Mouse (Mus musculus) intestine, embryonic 15.5 days (tissue): ENCODE results near the gene Zfp324. TPM values are rescaled to one million over a fixed set of nuclear protein-coding genes. Genes with fewer than 3 reads are reported as not detected.

Experiments
- ATAC-seq: fragments of 200-750 bp; cut with Nextera tagmentation; 2 replicates; pipeline ENCODE4 v1.8.0; 2017; ENCODE audit warnings: moderate TSS enrichment, moderate library complexity
- H3K27ac ChIP-seq: fragments of 300-500 bp; sonication (generic); 2 replicates; pipeline ENCODE4 v1.5.1; 2015; ENCODE audit warnings: mild to moderate bottlenecking, inconsistent platforms
- H3K27me3 ChIP-seq: fragments of 300-500 bp; sonication (generic); replicated peaks from 2 replicates; pipeline ENCODE4 v1.6.1; 2015; ENCODE audit warnings: inconsistent platforms
- H3K36me3 ChIP-seq: fragments of 300-500 bp; sonication (generic); 2 replicates; pipeline ENCODE4 v1.6.1; 2015; ENCODE audit warnings: inconsistent platforms
- H3K4me1 ChIP-seq: fragments of 300-500 bp; sonication (generic); replicated peaks from 2 replicates; pipeline ENCODE4 v1.6.1; 2015; ENCODE audit warnings: inconsistent platforms
- H3K4me2 ChIP-seq: fragments of 300-500 bp; sonication (generic); replicated peaks from 2 replicates; pipeline ENCODE4 v1.6.1; 2015; ENCODE audit warnings: mild to moderate bottlenecking, inconsistent platforms
- H3K4me3 ChIP-seq: fragments of 300-500 bp; sonication (generic); replicated peaks from 2 replicates; pipeline ENCODE4 v1.5.1; 2015; ENCODE audit warnings: inconsistent platforms
- H3K9ac ChIP-seq: fragments of 300-500 bp; sonication (generic); 2 replicates; pipeline ENCODE4 v1.6.1; 2015; ENCODE audit warnings: inconsistent platforms
- H3K9me3 ChIP-seq: fragments of 300-500 bp; sonication (generic); 2 replicates; pipeline ENCODE4 v1.6.1; 2016; ENCODE audit warnings: inconsistent platforms
- WGBS: fragments of 180-500 bp; shearing (Covaris S2); methylation state at CpG from one replicate; pipeline ENCODE4 v1.1.7; 2015; 5-methylcytosine and 5-hydroxymethylcytosine counted together
- polyA plus RNA-seq: library from polyadenylated mRNA; unstranded; fragments of >200 nt; fragmentation: Nextera tagmentation; extraction: Ambion mirVana; gene quantifications from 2 replicates; pipeline ENCODE4 v1.2.1, GENCODE M21; 2015

Gene Zfp324
- polyA plus RNA-seq, 1 experiment from 2014 or later: 8.3 TPM

GRCm38 (mm10) chr7:12940599-12940998 is 25.0 kb upstream of the Zfp324 start:
- 84% methylated on average over 4 of the region's 4 CpGs for WGBS

GRCm38 (mm10) chr7:12943488-12943887 is 22.1 kb upstream of the Zfp324 start:
- Histone ChIP-seq H3K9me3 (no peaks in the 10 kb centered on the region), H3K36me3 (no peaks in the 10 kb centered on the region), H3K9ac (no peak overlapping the region), H3K4me1 (no peaks in the 10 kb centered on the region), H3K27me3 (no peaks in the 10 kb centered on the region; the same call in 1 of the 2 replicates), H3K4me3 (no peak overlapping the region), H3K4me2 (no peak overlapping the region), H3K27ac (no peak overlapping the region)
- no peak for ATAC-seq

More at GRCm38 (mm10) chr7:12940599-12940998, 25.0 kb upstream of the Zfp324 start:
- Histone ChIP-seq H3K9ac (no peak overlapping the region), H3K9me3 (no peaks in the 10 kb centered on the region), H3K27ac (no peak overlapping the region), H3K36me3 (no peaks in the 10 kb centered on the region), H3K4me1 (no peaks in the 10 kb centered on the region), H3K4me3 (no peak overlapping the region), H3K27me3 (no peaks in the 10 kb centered on the region; the same call in 1 of the 2 replicates), H3K4me2 (no peak overlapping the region)
- no peak for ATAC-seq

GRCm38 (mm10) chr7:12949032-12949871 is 16.4 kb upstream of the Zfp324 start:
- Histone ChIP-seq H3K4me1 (peaks cover 6% of the 10 kb centered on the region; the same call in 1 of the 2 replicates), H3K36me3 (no peaks in the 10 kb centered on the region), H3K9me3 (no peaks in the 10 kb centered on the region), H3K27me3 (no peaks in the 10 kb centered on the region), H3K4me3 (peak overlapping the region; percentile 44), H3K9ac (peak overlapping the region; percentile 44), H3K4me2 (peak overlapping the region; percentile 81), H3K27ac (peak overlapping the region; percentile 65)
- WGBS: 8% methylated on average over 35 of the region's 35 CpGs
- ATAC-seq: peak; percentile 98

DNA sequence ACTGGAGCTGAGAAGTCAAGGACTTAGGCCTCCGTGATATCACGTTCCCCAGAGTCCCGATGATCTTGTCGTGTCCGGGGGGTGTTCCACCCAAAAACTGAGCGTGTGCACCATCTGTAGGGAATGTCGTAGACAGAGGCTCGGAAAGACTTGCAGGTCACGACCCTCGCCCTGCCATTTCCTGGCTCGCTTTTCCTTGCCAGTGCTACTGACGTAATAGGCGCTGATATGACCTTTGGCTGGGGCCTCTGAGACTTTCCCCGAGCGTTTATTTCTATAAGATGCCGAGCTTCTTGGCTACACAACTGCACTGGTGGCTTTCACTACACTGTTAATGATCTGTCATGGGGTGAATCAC is 15.8 kb upstream of the Zfp324 start:
- peaks cover 6% of the 10 kb centered on the region; the same call in 1 of the 2 replicates for H3K4me1 ChIP-seq
- peak overlapping the region; percentile 44 for H3K9ac ChIP-seq
- no peaks in the 10 kb centered on the region for H3K36me3 ChIP-seq
- peak; percentile 83 for ATAC-seq
- H3K4me3 ChIP-seq: peak overlapping the region; percentile 44
- no peaks in the 10 kb centered on the region for H3K27me3 ChIP-seq
- peak overlapping the region; percentile 59 for H3K27ac ChIP-seq
- H3K4me2 ChIP-seq: peak overlapping the region; percentile 81
- WGBS: 2% methylated on average over 16 of the region's 16 CpGs
- H3K9me3 ChIP-seq: no peaks in the 10 kb centered on the region

DNA sequence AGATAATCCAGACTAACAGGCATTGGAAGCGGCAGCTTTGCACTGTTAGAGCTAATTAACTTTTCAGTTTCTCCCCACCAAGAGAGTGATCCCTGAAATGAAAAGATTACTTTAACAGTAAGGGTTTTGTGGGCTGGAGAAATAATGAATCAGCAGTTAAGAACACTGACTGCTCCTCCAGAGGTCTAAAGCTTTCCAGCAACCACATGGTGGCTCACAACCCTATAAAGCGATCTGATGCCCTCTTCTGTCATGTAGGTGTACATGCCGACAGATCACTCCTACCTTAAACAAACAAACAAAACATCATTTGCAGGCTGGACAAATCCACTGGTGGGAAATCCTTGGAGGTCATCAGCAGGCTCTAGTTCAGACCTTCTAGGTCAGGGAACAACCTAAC is 10.7 kb upstream of the Zfp324 start:
- no peaks in the 10 kb centered on the region for H3K27me3 ChIP-seq
- no peaks in the 10 kb centered on the region for H3K36me3 ChIP-seq
- no peak for ATAC-seq
- H3K9me3 ChIP-seq: no peaks in the 10 kb centered on the region
- H3K27ac ChIP-seq: no peak overlapping the region
- no peak overlapping the region for H3K4me3 ChIP-seq
- no peak overlapping the region for H3K9ac ChIP-seq
- no peak overlapping the region for H3K4me2 ChIP-seq
- H3K4me1 ChIP-seq: peaks cover 6% of the 10 kb centered on the region; the same call in 1 of the 2 replicates
- WGBS: 49% methylated on average over 3 of the region's 3 CpGs

GRCm38 (mm10) chr7:12957511-12957910 is 8.1 kb upstream of the Zfp324 start:
- H3K27me3 ChIP-seq: no peaks in the 10 kb centered on the region
- no peak overlapping the region for H3K9ac ChIP-seq
- no peak overlapping the region for H3K4me3 ChIP-seq
- H3K36me3 ChIP-seq: no peaks in the 10 kb centered on the region
- no peak overlapping the region for H3K4me2 ChIP-seq
- H3K9me3 ChIP-seq: no peaks in the 10 kb centered on the region
- H3K27ac ChIP-seq: no peak overlapping the region
- no peak for ATAC-seq
- 72% methylated on average over 5 of the region's 5 CpGs for WGBS
- no peaks in the 10 kb centered on the region for H3K4me1 ChIP-seq

DNA sequence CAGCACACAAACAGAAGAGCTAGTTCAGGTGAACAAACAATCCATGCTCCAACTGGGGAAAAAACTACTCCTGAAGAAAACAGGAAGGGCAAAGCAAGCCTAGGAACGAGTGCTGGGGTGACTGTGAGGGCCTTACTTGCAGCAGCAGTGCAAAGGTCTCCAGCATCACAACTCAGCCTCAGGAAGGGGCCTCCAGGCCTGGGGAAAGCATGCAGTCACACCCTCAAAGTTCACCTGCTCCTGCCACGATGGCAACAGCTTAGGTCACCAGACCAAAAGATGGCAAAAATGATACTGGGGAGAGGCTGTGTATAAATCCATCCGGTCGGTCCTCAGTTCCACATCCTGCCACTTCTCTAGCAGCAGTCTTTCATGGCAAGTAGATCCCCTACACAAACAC is 6.7 kb upstream of the Zfp324 start:
- Histone ChIP-seq H3K9me3 (no peaks in the 10 kb centered on the region), H3K4me1 (no peaks in the 10 kb centered on the region)
- 61% methylated on average over 4 of the region's 4 CpGs for WGBS

DNA sequence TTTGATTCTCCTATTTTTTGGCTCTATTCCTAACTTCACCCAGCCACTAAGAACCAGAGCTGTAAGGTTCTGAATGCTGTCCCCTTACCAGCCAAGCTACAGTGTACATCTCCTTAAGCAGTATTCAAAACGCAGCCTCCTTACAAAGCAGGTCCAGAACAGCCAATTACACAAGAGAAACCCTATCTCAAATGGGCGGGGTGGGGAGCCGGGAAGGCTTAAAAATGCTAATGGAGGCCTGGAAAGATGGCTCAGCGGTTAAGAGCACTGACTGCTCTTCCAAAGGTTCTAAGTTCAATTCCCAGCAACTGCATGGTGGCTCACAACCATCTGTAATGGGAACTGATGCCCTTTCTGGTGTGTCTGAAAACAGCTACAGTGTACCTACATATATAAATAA is 5.9 kb upstream of the Zfp324 start:
- no peak for ATAC-seq
- H3K4me2 ChIP-seq: no peak overlapping the region
- H3K27me3 ChIP-seq: no peaks in the 10 kb centered on the region
- no peak overlapping the region for H3K9ac ChIP-seq
- H3K4me1 ChIP-seq: no peaks in the 10 kb centered on the region
- H3K27ac ChIP-seq: no peak overlapping the region
- no peaks in the 10 kb centered on the region for H3K9me3 ChIP-seq
- no peaks in the 10 kb centered on the region for H3K36me3 ChIP-seq
- WGBS: 39% methylated on average over 4 of the region's 4 CpGs
- no peak overlapping the region for H3K4me3 ChIP-seq

More for the DNA sequence above, 6.7 kb upstream of the Zfp324 start:
- H3K4me3 ChIP-seq: no peak overlapping the region
- 0 out of 2 replicates have a peak overlapping the region, but pooled peaks have one; percentile 36 for H3K27ac ChIP-seq
- H3K36me3 ChIP-seq: no peaks in the 10 kb centered on the region
- H3K9ac ChIP-seq: no peak overlapping the region
- H3K4me2 ChIP-seq: no peak overlapping the region
- H3K27me3 ChIP-seq: no peaks in the 10 kb centered on the region
- peak; percentile 71 for ATAC-seq

DNA sequence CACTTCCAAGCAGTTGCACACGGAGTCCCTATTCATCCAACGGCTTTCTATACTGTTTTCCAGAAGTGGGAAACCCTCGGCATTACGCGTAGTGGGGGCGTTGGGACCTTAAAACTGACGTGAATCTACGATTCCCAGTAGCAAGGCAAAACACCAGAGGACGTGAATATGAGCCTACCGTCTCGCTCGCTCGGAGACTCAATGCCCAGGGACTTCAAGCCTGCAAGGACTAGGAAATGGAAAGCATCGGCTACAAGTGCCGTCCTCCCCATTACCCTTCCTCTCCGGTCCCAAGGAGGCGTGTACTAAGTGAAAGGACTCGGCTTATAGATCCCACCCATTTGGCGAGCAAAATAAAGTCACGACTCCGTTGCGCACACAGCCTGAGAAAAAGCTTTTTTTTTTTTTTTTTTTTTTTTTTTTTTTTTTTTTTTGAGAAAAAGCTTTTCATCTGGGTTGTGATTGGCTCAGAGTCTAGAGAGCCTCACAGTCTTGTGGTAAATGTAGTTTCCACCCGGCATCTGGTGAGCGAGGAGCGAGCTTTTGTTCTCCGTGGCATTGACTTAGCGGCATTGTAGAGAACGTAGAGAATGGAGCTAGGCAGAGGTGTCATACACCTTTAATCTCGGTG is 4.0 kb upstream of the Zfp324 start:
- peak; percentile 54 for ATAC-seq
- no peaks in the 10 kb centered on the region for H3K36me3 ChIP-seq
- no peaks in the 10 kb centered on the region for H3K9me3 ChIP-seq
- peak overlapping the region; percentile 39 for H3K4me3 ChIP-seq
- peaks cover 7% of the 10 kb centered on the region; the same call in 1 of the 2 replicates for H3K4me1 ChIP-seq
- H3K27me3 ChIP-seq: no peaks in the 10 kb centered on the region
- H3K27ac ChIP-seq: peak overlapping the region; percentile 60
- H3K9ac ChIP-seq: peak overlapping the region; percentile 51
- peak overlapping the region; percentile 67 for H3K4me2 ChIP-seq
- 3% methylated on average over 29 of the region's 29 CpGs for WGBS

DNA sequence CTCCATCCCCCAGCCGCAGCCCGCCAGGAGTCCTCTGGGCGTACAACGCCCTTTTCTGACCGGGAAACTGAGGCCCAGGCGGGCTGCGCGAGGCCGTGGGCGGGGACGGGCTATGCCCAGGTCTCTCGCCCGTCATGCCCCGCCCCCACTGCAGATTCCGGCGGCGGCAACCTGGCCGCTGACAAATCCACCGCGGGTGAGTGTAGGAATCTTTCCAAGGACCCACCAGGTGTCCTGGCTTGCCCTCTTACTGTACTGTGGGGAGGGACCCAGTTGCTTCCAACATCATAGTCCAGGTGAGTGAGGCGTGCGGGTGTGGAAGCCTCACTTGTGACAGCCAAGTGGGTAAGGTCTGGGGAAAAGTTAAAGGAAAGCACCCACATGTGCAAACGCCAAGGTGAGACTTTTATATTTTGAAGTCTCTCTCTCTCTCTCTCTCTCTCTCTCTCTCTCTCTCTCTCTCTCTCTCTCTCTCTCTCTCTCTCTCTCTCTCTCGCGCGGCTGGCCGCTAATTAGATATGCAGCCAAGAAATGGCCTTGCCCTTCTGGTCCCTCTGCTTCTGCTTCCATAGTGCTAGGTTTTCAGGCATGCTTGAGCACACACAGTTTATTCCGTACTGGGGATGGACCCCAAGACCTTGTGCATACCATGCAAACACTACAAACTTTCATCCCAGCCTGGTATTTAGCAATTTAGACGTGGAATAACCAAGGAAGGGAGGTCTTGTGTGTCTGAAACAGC is 637 bp downstream of the Zfp324 start:
- no peaks in the 10 kb centered on the region for H3K27me3 ChIP-seq
- H3K9me3 ChIP-seq: no peaks in the 10 kb centered on the region
- H3K36me3 ChIP-seq: peaks cover 23% of the 10 kb centered on the region
- peak overlapping the region; percentile 82 for H3K4me3 ChIP-seq
- peak; percentile 85 for ATAC-seq
- under 1% methylated on average over 29 of the region's 29 CpGs for whole genome bisulfite sequencing
- peaks cover 11% of the 10 kb centered on the region; the same call in 1 of the 2 replicates for H3K4me1 ChIP-seq
- H3K9ac ChIP-seq: peak overlapping the region; percentile 91
- peak overlapping the region; percentile 91 for H3K4me2 ChIP-seq
- peak overlapping the region; percentile 76 for H3K27ac ChIP-seq

GRCm38 (mm10) chr7:12970906-12971305 is 5.3 kb downstream of the Zfp324 start:
- H3K27ac ChIP-seq: no peak overlapping the region
- no peak for ATAC-seq

More at GRCm38 (mm10) chr7:12970906-12971305, 5.3 kb downstream of the Zfp324 start:
- Histone ChIP-seq H3K4me1 (peaks cover 4% of the 10 kb centered on the region; the same call in 1 of the 2 replicates), H3K4me3 (no peak overlapping the region), H3K36me3 (peaks cover 29% of the 10 kb centered on the region), H3K9me3 (no peaks in the 10 kb centered on the region), H3K9ac (no peak overlapping the region), H3K4me2 (no peak overlapping the region), H3K27me3 (no peaks in the 10 kb centered on the region)
- 92% methylated on average over 25 of the region's 25 CpGs for whole genome bisulfite sequencing
